Mouse (Mus musculus) cortical plate, adult 2 months (tissue): ENCODE results near the gene Gm10300. TPM values are rescaled to one million over a fixed set of nuclear protein-coding genes. Genes with fewer than 3 reads are reported as not detected.

Experiments used
- H3K27ac ChIP-seq: fragments of 200-500 bp; 2 replicates; pipeline ENCODE4 v1.5.1; 2012; ENCODE audit warnings: low read length, control low read depth, inconsistent platforms; ENCODE audit not compliant: insufficient read depth
- H3K4me1 ChIP-seq: fragments of 200-500 bp; 2 replicates; pipeline ENCODE4 v1.6.1; 2011; ENCODE audit warnings: low read length; ENCODE audit not compliant: control insufficient read depth, insufficient read depth
- H3K4me3 ChIP-seq: fragments of 200-500 bp; 2 replicates; pipeline ENCODE4 v1.5.1; 2011; ENCODE audit warnings: mild to moderate bottlenecking, low read length, control low read depth; ENCODE audit not compliant: insufficient read depth
- CTCF ChIP-seq: fragments of 200-500 bp; IDR thresholded peaks from 2 replicates; pipeline ENCODE4 v1.5.1; 2011; ENCODE audit warnings: mild to moderate bottlenecking, control low read depth, low read length; ENCODE audit not compliant: insufficient read depth; ENCODE audit errors: extremely low read depth
- POLR2A ChIP-seq: fragments of 200-500 bp; IDR thresholded peaks from 2 replicates; pipeline ENCODE4 v1.6.1; 2011; ENCODE audit warnings: mild to moderate bottlenecking, low read length, control low read depth; ENCODE audit not compliant: insufficient read depth; ENCODE audit errors: extremely low read depth
- polyA plus RNA-seq: library from polyadenylated mRNA; depleted of rRNA; stranded (reverse); fragments of >200 nt; gene quantifications from 2 replicates; pipeline ENCODE4 v1.2.3, GENCODE M21; 2012

The Gm10300 gene
- polyA plus RNA-seq, 1 experiment = 0.10 TPM

DNA sequence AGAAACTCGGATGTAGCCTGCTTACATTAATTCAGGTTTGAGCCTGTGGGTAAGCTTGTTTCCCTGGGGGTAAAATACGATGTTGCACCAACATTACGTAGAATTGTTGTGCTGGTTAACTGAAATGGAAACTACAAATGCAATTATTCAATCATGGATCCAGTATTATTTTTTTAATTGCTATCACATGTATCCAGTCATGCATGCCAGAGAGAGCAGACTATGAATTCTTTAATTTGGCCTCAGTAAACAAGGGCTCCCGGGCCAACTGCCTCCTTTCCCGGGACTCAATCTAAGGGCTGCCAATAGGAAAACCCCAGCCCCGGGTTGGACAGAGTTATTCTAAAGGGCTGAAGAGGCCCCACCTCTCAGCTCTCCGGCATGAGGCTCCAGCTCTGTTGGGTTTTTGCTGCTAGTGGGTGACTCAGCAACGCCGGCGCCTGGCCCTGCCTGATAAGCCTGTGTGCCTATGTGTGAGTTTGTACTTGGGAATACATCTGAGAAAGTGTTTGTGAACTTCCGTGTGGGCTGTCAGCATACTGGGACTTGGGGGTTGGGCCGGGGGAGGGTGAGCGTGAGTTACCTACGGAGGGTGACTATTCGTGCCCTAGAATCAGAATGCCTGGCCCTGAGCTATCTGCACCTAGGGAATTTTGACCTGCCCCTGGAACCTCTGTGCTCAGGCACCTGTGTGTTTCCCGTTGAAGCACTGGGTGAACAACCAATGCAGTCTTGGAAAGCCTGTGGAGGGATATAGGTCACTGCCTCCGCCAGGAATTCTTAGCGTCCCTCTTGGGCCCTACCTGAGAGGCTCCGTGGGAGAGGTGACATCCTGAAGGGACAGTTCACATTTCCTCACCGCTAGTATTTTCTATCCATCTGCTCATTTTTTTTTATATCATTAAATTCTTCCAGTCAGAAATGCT is 2.2 kb downstream of the Gm10300 start:
- H3K4me1 ChIP-seq = peaks cover 3% of the 10 kb centered on the region
- H3K27ac ChIP-seq = peak overlapping the region; percentile 24; the same call in 1 of the 2 replicates
- H3K4me3 ChIP-seq = no peak overlapping the region
- TF ChIP-seq CTCF (no peak), POLR2A (no peak)

DNA sequence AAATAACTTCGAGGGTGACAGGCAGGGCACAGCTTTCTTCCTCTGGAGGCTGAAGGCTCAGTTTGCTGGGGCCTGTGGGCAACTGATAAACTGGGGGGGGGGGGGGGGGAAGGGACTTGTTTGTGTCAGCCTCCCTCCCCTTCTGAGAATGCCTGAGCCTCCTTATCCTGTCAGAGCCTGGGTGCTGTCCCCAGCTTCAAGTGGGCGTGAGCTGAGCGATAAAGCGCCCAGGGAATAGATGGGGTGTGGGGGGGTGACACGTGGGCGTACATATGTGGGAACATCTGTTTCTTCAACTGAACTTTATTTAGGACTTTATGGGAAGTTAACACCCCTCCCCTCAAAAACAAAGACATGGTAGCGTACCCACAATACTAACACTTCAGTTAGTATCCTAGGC is 2.9 kb downstream of the Gm10300 start:
- H3K4me3 ChIP-seq = no peak overlapping the region
- peaks cover 3% of the 10 kb centered on the region for H3K4me1 ChIP-seq
- no peak overlapping the region for H3K27ac ChIP-seq
- no peak for TF ChIP-seq POLR2A
- no peak for TF ChIP-seq CTCF

DNA sequence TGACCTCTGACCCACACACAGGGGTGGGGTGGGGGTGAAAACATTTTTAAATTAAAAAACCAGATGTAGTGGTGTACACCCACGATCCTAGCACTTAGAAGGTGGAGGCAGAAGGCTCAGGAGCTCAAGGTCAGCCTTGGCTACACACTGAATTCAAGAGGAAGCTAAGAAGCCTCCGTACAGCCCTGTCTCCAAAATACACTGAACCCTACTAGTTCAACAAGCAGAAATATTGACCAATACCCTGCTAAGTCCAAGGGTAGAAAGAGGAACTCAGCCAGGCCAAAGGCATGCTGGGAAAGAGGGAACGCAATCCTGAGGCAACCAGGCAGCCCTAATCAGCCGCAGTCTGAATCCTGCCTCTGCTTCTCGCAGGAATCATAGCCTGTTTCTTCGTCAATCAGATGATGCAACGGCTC is 3.8 kb downstream of the Gm10300 start:
- Histone ChIP-seq H3K27ac (no peak overlapping the region), H3K4me3 (no peak overlapping the region), H3K4me1 (peaks cover 3% of the 10 kb centered on the region; the same call in 1 of the 2 replicates)
- TF ChIP-seq POLR2A = no peak
- TF ChIP-seq CTCF = no peak

DNA sequence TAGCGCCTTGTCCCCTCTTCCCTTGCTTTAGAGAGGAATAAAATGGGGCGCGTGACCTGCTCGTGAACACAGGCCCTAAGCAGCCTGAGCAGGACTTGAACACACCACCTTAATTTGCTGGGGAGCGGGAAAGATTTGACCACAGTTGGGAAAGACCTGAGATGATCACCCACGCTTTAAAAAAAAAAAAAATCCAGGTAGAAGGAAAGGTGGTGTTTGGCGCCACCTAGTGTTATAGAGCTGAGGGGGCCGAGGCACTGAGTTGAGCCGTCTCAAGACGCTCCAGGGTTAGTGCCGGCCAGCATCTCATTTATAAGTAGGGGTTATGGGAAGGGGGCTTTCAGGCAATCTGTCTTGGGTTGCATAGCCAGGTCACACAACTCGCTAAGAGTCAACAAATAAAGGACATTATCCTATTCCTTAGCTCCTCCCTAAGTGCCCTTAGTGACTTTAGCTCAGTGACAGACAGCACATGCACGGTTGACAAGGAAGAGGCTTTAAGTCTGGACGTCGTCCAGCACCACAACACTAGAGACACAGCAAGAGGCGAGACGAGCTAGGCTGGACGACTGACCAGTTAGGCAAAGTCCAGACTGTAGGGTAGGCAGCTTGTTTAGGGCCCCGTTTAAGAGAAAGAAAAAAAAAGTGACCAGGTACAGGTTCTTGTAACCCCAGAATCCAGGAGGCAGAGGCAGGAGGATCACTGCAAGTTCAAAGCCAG is 5.2 kb downstream of the Gm10300 start:
- TF ChIP-seq CTCF = peak; percentile 82
- no peak for TF ChIP-seq POLR2A
- Histone ChIP-seq H3K27ac (no peak overlapping the region), H3K4me3 (no peak overlapping the region), H3K4me1 (peaks cover 3% of the 10 kb centered on the region; the same call in 1 of the 2 replicates)

DNA sequence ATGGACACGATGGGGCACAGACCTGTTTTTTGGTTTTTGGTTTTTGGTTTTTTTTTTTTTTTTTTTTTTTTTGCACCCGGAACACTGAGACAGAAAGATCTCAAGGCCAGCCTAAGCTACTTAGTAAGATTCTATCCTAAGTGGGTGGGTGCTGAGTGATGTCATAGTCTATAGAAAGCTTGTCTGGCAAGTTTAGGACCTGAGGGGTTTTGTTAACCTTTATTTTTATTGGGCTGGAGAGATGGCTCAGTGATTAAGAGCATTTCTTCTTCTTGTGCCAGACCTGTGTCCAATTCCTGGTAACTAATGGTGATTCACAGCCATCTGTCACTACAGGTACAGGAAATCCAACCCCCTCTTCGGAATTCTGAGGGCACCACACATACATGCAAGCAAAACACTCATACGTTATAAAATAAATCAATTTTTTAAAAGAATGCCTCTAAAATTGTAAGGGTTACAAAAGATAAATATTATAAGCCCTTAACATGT is 6.0 kb downstream of the Gm10300 start:
- peaks cover 3% of the 10 kb centered on the region; the same call in 1 of the 2 replicates for H3K4me1 ChIP-seq
- no peak overlapping the region for H3K4me3 ChIP-seq
- no peak for TF ChIP-seq CTCF
- no peak for TF ChIP-seq POLR2A
- H3K27ac ChIP-seq = no peak overlapping the region

DNA sequence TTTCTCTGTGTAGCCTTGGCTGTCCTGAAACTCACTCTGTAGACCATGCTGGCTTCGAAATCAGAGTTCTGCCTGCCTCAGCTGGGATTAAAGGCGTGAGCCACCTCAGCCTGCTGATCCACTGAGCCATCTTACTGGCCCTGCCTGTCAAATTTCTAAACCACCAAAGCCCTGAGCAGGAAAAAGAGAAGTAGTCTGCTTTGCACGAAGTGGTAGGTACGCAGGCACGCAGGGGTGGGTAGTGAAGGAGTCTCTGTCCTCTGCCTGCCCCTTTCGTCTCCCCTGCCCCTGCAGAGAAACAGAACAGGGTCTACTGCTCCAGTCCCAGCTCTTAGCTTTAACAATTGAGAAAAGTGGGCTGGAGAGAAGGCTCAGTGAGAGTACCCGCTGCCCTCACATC is 10.6 kb downstream of the Gm10300 start:
- H3K4me3 ChIP-seq = no peak overlapping the region

DNA sequence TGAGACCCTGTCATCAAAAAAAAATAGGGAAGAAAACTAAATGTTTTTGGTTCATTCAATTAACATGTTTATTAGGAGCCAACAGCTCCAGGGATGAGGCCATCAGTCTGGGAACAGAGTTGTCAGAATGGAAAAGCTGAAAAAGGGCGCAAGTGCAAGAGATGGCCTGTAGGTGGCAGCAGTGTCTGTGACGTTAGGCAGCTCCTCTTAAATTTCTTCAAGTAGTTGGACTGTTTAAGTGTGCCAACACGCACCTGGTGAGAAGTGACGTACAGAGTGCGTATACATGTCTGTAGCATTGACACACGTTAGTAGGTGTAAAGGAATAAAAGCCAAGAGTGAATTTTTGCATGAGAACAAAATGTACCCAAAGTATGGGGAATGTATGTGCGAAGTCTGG is 14.4 kb downstream of the Gm10300 start:
- Histone ChIP-seq H3K4me3 (no peak overlapping the region), H3K4me1 (no peaks in the 10 kb centered on the region), H3K27ac (no peak overlapping the region)
- peak; percentile 98 for TF ChIP-seq CTCF
- TF ChIP-seq POLR2A = no peak

More for the DNA sequence above, 10.6 kb downstream of the Gm10300 start:
- TF ChIP-seq CTCF (no peak), POLR2A (no peak)
- no peak overlapping the region for H3K27ac ChIP-seq
- no peaks in the 10 kb centered on the region for H3K4me1 ChIP-seq

DNA sequence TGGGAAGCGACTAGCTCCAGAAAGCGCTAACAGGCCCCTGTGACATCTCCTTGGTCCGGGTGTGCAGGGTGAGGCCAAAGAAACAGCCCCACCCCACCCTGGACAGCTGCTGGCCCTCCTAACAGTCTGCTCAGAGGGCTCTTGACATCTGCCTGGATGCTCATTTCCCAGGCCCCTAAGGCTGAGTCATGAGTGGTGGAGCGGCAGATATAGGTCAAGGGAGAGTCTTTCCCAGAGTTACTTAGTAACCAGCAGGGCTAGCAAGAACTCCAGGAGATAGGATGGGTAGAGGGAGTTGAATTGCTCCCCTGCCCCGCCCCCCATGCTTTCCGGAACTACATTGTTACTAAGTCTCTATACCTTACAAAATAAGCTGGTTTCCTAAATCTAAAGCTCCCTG is 18.6 kb downstream of the Gm10300 start:
- no peak overlapping the region for H3K27ac ChIP-seq
- TF ChIP-seq CTCF (no peak), POLR2A (no peak)
- no peak overlapping the region for H3K4me3 ChIP-seq
- H3K4me1 ChIP-seq = no peaks in the 10 kb centered on the region

DNA sequence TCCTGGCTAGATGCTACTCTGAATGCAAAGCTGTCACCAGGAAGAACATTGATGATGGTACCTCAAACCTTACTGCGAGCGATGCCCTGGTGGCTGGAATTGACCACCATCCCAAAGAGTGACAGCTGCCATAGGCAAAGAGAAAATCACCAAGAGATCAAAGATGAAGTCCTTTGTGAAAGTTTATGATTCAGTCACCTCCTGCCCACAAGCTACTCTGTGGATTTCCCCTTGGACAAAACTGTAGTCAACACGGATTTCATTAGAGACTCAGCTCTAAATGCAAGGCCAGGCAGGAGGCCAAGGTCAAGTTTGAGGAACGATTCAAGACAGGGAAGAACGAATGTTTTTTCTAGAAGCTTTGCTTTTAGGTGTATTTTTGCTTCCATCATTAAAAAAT is 19.4 kb downstream of the Gm10300 start:
- Histone ChIP-seq H3K27ac (no peak overlapping the region), H3K4me3 (no peak overlapping the region), H3K4me1 (no peaks in the 10 kb centered on the region)
- TF ChIP-seq POLR2A (no peak), CTCF (no peak)

DNA sequence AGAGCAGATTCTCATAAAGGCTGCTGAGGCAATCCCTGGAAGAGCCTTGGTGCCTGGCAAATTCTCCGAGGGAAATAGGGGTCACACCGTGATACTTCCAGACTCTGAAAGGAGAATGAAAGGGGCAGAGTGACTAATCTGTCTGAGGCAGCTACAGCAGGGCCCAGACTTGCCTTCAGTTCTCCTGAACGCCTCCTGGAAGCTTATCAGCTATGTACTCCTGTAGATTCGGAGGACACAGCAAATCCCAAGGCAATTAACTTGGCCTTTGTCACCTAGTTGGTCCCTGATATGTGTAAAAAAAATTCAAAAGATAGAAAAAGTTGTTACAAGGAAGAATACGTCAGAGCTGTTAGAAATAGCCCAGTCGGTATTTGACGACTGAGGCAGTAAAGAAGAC is 20.5 kb downstream of the Gm10300 start:
- TF ChIP-seq CTCF = no peak
- TF ChIP-seq POLR2A = no peak
- H3K4me1 ChIP-seq = no peaks in the 10 kb centered on the region
- H3K4me3 ChIP-seq = no peak overlapping the region
- no peak overlapping the region for H3K27ac ChIP-seq
